Mouse (Mus musculus): ENCODE results near the gene Hbq1a. TPM values are rescaled to one million over a fixed set of nuclear protein-coding genes. Genes with fewer than 3 reads are reported as not detected.

The Hbq1a gene
- polyA plus RNA-seq (2012; rRNA removed), result 0.64 and 0.80 TPM in 2 replicates

GRCm38 (mm10) chr11:32299865-32300264 lies at the start of gene Hbq1a:
Gene Hbq1a (plus strand): TSS chr11:32300069.

GRCm38 (mm10) chr11:32267188-32267884 lies 32.5 kb upstream of the Hbq1a start, which contains the start of gene Nprl3:
Gene Nprl3 (minus strand): TSS chr11:32267707.

GRCm38 (mm10) chr11:32276347-32276746 lies 23.5 kb upstream of the Hbq1a start, which contains the start of gene Hba-x:
Gene Hba-x (plus strand): TSS chr11:32276400.

GRCm38 (mm10) chr11:32283091-32283777 lies 16.6 kb upstream of the Hbq1a start, which contains the start of gene Hba-a1:
Gene Hba-a1 (plus strand): TSS chr11:32283511.

GRCm38 (mm10) chr11:32286695-32287492 lies 13.0 kb upstream of the Hbq1a start, which contains the start of gene Hbq1b:
Gene Hbq1b (plus strand): TSS chr11:32286965.

GRCm38 (mm10) chr11:32296203-32296602 lies 3.7 kb upstream of the Hbq1a start, which contains the start of gene Hba-a2:
Gene Hba-a2 (plus strand): TSS chr11:32296489.

GRCm38 (mm10) chr11:32347607-32348432 lies 48.0 kb downstream of the Hbq1a start, which contains the start of gene Sh3pxd2b:
Gene Sh3pxd2b (plus strand): TSS chr11:32347820.

Other genes with a start within 250 kb of the Hbq1a start
- gene Il9r, start 99.8 kb upstream of the Hbq1a start, polyA plus RNA-seq (2012; rRNA removed), result 0.02 and 0.09 TPM in 2 replicates
- gene Snrnp25, start 94.7 kb upstream of the Hbq1a start, polyA plus RNA-seq (2012; rRNA removed), result 52.4 and 61.1 TPM in 2 replicates
- 30.8 and 50.6 TPM in 2 replicates for gene Rhbdf1, start 77.8 kb upstream of the Hbq1a start, polyA plus RNA-seq (2012; rRNA removed)
- gene Mpg, start 73.6 kb upstream of the Hbq1a start, polyA plus RNA-seq (2012; rRNA removed), result 21.4 and 25.4 TPM in 2 replicates
- 83.1 and 85.1 TPM in 2 replicates for gene Nprl3, start 32.4 kb upstream of the Hbq1a start, polyA plus RNA-seq (2012; rRNA removed)
- gene Hba-x, start 23.7 kb upstream of the Hbq1a start, polyA plus RNA-seq (2012; rRNA removed), result 41.2 and 47.2 TPM in 2 replicates
- gene Hba-a1, start 16.6 kb upstream of the Hbq1a start, polyA plus RNA-seq (2012; rRNA removed), result 1,275 and 2,575 TPM in 2 replicates
- gene Hbq1b, start 13.1 kb upstream of the Hbq1a start, polyA plus RNA-seq (2012; rRNA removed), result 1.3 and 1.9 TPM in 2 replicates
- 2,538 and 5,404 TPM in 2 replicates for gene Hba-a2, start 3.6 kb upstream of the Hbq1a start, polyA plus RNA-seq (2012; rRNA removed)
- 29.9 and 36.8 TPM in 2 replicates for gene Sh3pxd2b, start 47.8 kb downstream of the Hbq1a start, polyA plus RNA-seq (2012; rRNA removed)
- gene Ubtd2, start 155.3 kb downstream of the Hbq1a start, polyA plus RNA-seq (2012; rRNA removed), result 61.4 and 62.2 TPM in 2 replicates
- 0.18 TPM in 1 of 2 replicates, not detected in the other for gene Efcab9, start 232.0 kb downstream of the Hbq1a start, polyA plus RNA-seq (2012; rRNA removed)
- 4.8 and 7.0 TPM in 2 replicates for gene Stk10, start 233.2 kb downstream of the Hbq1a start, polyA plus RNA-seq (2012; rRNA removed)